Mouse (Mus musculus): ENCODE measurements around the gene Pcdh20. TPM values are rescaled to one million over a fixed set of nuclear protein-coding genes. Genes with fewer than 3 reads are reported as not detected.
A peak's percentile ranks its signal among the peaks of the same experiment; 100 is the strongest.

The Pcdh20 gene
- polyA plus RNA-seq (2015; fragmentation: Nextera tagmentation; extraction: Ambion mirVana) = 1.2 and 1.3 TPM in 2 replicates

GRCm38 (mm10) chr14:88470495-88471434, at the start of gene Pcdh20:
Gene Pcdh20 (minus strand): TSS chr14:88471396.
- ATAC-seq (ENCODE audit: low FRiP score, low read depth) = peak; percentile 78
- H3K9ac ChIP-seq = peak within 1 kb of the TSS; percentile 48; the same call in 1 of the 2 replicates
- under 1% methylated on average over 29 of the region's 29 CpGs for whole genome bisulfite sequencing
- peak within 1 kb of the TSS; percentile 88 for H3K4me2 ChIP-seq (replicated peaks)
- peak within 1 kb of the TSS; percentile 48 for H3K4me3 ChIP-seq
- H3K27ac ChIP-seq = no peak within 1 kb of the TSS
- no peaks in the 10 kb centered on the region for H3K36me3 ChIP-seq
- peaks cover 35% of the 10 kb centered on the region for H3K27me3 ChIP-seq
- peaks cover 18% of the 10 kb centered on the region for H3K4me1 ChIP-seq
- H3K9me3 ChIP-seq = no peaks in the 10 kb centered on the region

- H3K27me3 ChIP-seq = no peaks in the 10 kb centered on the region
- H3K9me3 ChIP-seq = no peaks in the 10 kb centered on the region
- no peaks in the 10 kb centered on the region for H3K4me1 ChIP-seq
- H3K36me3 ChIP-seq = no peaks in the 10 kb centered on the region
- H3K4me3 ChIP-seq = no peak overlapping the region
- no peak overlapping the region for H3K4me2 ChIP-seq (replicated peaks)
- 49% methylated on average over 3 of the region's 3 CpGs for WGBS
- ATAC-seq (ENCODE audit: low FRiP score, low read depth) = no peak
- no peak overlapping the region for H3K9ac ChIP-seq
- no peak overlapping the region for H3K27ac ChIP-seq
These were observed 8.7 kb upstream of the Pcdh20 start for GRCm38 (mm10) chr14:88479909-88480308.

GRCm38 (mm10) chr14:88469956-88470355, 1.2 kb downstream of the Pcdh20 start:
- no peak for ATAC-seq (ENCODE audit: low FRiP score, low read depth)
- no peak overlapping the region for H3K27ac ChIP-seq
- H3K36me3 ChIP-seq = no peaks in the 10 kb centered on the region
- peaks cover 18% of the 10 kb centered on the region for H3K4me1 ChIP-seq
- peak overlapping the region; percentile 51 for H3K9ac ChIP-seq
- H3K4me3 ChIP-seq = peak overlapping the region; percentile 48
- H3K27me3 ChIP-seq = peaks cover 35% of the 10 kb centered on the region
- 3% methylated on average over 9 of the region's 9 CpGs for WGBS
- no peaks in the 10 kb centered on the region for H3K9me3 ChIP-seq
- H3K4me2 ChIP-seq (replicated peaks) = peak overlapping the region; percentile 88

GRCm38 (mm10) chr14:88469361-88469760, 1.8 kb downstream of the Pcdh20 start:
- Histone ChIP-seq H3K4me2 (replicated peaks) (peak overlapping the region; percentile 88), H3K36me3 (no peaks in the 10 kb centered on the region), H3K27ac (no peak overlapping the region), H3K9ac (peak overlapping the region; percentile 51), H3K4me3 (peak overlapping the region; percentile 48), H3K4me1 (peaks cover 18% of the 10 kb centered on the region), H3K9me3 (no peaks in the 10 kb centered on the region), H3K27me3 (peaks cover 35% of the 10 kb centered on the region)
- 1% methylated on average over 18 of the region's 18 CpGs for WGBS
- peak; percentile 52; the same call in 1 of the 2 replicates for ATAC-seq (ENCODE audit: low FRiP score, low read depth)

- 88% methylated on average over 1 of the region's 1 CpGs for WGBS
These were observed 4.8 kb downstream of the Pcdh20 start for GRCm38 (mm10) chr14:88466416-88466815.

GRCm38 (mm10) chr14:88464356-88464755, 6.8 kb downstream of the Pcdh20 start:
- Histone ChIP-seq H3K36me3 (no peaks in the 10 kb centered on the region), H3K4me2 (replicated peaks) (no peak overlapping the region), H3K4me3 (no peak overlapping the region), H3K27me3 (peaks cover 23% of the 10 kb centered on the region), H3K4me1 (peaks cover 3% of the 10 kb centered on the region), H3K9ac (no peak overlapping the region), H3K9me3 (no peaks in the 10 kb centered on the region), H3K27ac (no peak overlapping the region)
- no peak for ATAC-seq (ENCODE audit: low FRiP score, low read depth)
- 68% methylated on average over 1 of the region's 1 CpGs for WGBS

More at GRCm38 (mm10) chr14:88466416-88466815, 4.8 kb downstream of the Pcdh20 start:
- H3K9ac ChIP-seq = no peak overlapping the region
- H3K4me1 ChIP-seq = peaks cover 18% of the 10 kb centered on the region
- no peak overlapping the region for H3K27ac ChIP-seq
- H3K9me3 ChIP-seq = no peaks in the 10 kb centered on the region
- no peak overlapping the region for H3K4me3 ChIP-seq
- H3K36me3 ChIP-seq = no peaks in the 10 kb centered on the region
- no peak for ATAC-seq (ENCODE audit: low FRiP score, low read depth)
- H3K4me2 ChIP-seq (replicated peaks) = no peak overlapping the region
- peaks cover 35% of the 10 kb centered on the region for H3K27me3 ChIP-seq

GRCm38 (mm10) chr14:88463357-88463756, 7.8 kb downstream of the Pcdh20 start:
- Histone ChIP-seq H3K36me3 (no peaks in the 10 kb centered on the region), H3K9ac (no peak overlapping the region), H3K4me3 (no peak overlapping the region), H3K27ac (no peak overlapping the region), H3K4me2 (replicated peaks) (no peak overlapping the region), H3K4me1 (no peaks in the 10 kb centered on the region), H3K27me3 (peaks cover 13% of the 10 kb centered on the region), H3K9me3 (no peaks in the 10 kb centered on the region)
- ATAC-seq (ENCODE audit: low FRiP score, low read depth) = no peak
- 84% methylated on average over 2 of the region's 2 CpGs for WGBS

- ATAC-seq (ENCODE audit: low FRiP score, low read depth) = no peak
- Histone ChIP-seq H3K27ac (no peak overlapping the region), H3K9ac (no peak overlapping the region), H3K4me3 (no peak overlapping the region), H3K4me2 (replicated peaks) (no peak overlapping the region), H3K27me3 (peaks cover 9% of the 10 kb centered on the region), H3K9me3 (no peaks in the 10 kb centered on the region), H3K36me3 (no peaks in the 10 kb centered on the region), H3K4me1 (no peaks in the 10 kb centered on the region)
- WGBS = 76% methylated on average over 3 of the region's 3 CpGs
These were observed 8.3 kb downstream of the Pcdh20 start for GRCm38 (mm10) chr14:88462944-88463343.

GRCm38 (mm10) chr14:88460705-88461104, 10.5 kb downstream of the Pcdh20 start:
- Histone ChIP-seq H3K9me3 (no peaks in the 10 kb centered on the region), H3K27ac (no peak overlapping the region), H3K4me1 (no peaks in the 10 kb centered on the region), H3K4me2 (replicated peaks) (no peak overlapping the region), H3K36me3 (no peaks in the 10 kb centered on the region), H3K4me3 (no peak overlapping the region), H3K9ac (no peak overlapping the region), H3K27me3 (no peaks in the 10 kb centered on the region)
- WGBS = 81% methylated on average over 3 of the region's 3 CpGs
- ATAC-seq (ENCODE audit: low FRiP score, low read depth) = no peak

- ATAC-seq (ENCODE audit: low FRiP score, low read depth) = no peak
- Histone ChIP-seq H3K27ac (no peak overlapping the region), H3K9ac (no peak overlapping the region), H3K36me3 (no peaks in the 10 kb centered on the region), H3K4me3 (no peak overlapping the region), H3K9me3 (no peaks in the 10 kb centered on the region), H3K4me1 (no peaks in the 10 kb centered on the region), H3K27me3 (no peaks in the 10 kb centered on the region), H3K4me2 (replicated peaks) (no peak overlapping the region)
- WGBS = 76% methylated on average over 5 of the region's 5 CpGs
These were observed 27.9 kb downstream of the Pcdh20 start for GRCm38 (mm10) chr14:88443304-88443703.

- no peaks in the 10 kb centered on the region for H3K36me3 ChIP-seq
- no peak overlapping the region for H3K4me2 ChIP-seq (replicated peaks)
- H3K9me3 ChIP-seq = no peaks in the 10 kb centered on the region
- H3K27ac ChIP-seq = no peak overlapping the region
- H3K4me1 ChIP-seq = no peaks in the 10 kb centered on the region
- no peak overlapping the region for H3K9ac ChIP-seq
- no peaks in the 10 kb centered on the region for H3K27me3 ChIP-seq
- no peak overlapping the region for H3K4me3 ChIP-seq
- WGBS = 81% methylated on average over 7 of the region's 7 CpGs
- ATAC-seq (ENCODE audit: low FRiP score, low read depth) = no peak
These were observed 41.8 kb downstream of the Pcdh20 start for GRCm38 (mm10) chr14:88429393-88429792.

GRCm38 (mm10) chr14:88427370-88427769, 43.8 kb downstream of the Pcdh20 start:
- Histone ChIP-seq H3K36me3 (no peaks in the 10 kb centered on the region), H3K27me3 (no peaks in the 10 kb centered on the region), H3K9me3 (no peaks in the 10 kb centered on the region), H3K27ac (no peak overlapping the region), H3K4me3 (no peak overlapping the region), H3K4me1 (no peaks in the 10 kb centered on the region), H3K9ac (no peak overlapping the region), H3K4me2 (replicated peaks) (no peak overlapping the region)
- 81% methylated on average over 1 of the region's 1 CpGs for WGBS
- no peak for ATAC-seq (ENCODE audit: low FRiP score, low read depth)

All from limb, embryonic 13.5 days (tissue).